Mouse (Mus musculus) thymus, postnatal 25 days (tissue): Measurements from ENCODE around the gene St8sia2.

Experiments used
- DNase-seq: peaks from one replicate; pipeline ENCODE4 v3.0.0; 2022

St8sia2 gene

GRCm38 (mm10) chr7:74013601-74014175, at the start of gene St8sia2:
TSS of gene St8sia2 (minus strand) at chr7:74013690.
- DNase-seq = no peak

DNA sequence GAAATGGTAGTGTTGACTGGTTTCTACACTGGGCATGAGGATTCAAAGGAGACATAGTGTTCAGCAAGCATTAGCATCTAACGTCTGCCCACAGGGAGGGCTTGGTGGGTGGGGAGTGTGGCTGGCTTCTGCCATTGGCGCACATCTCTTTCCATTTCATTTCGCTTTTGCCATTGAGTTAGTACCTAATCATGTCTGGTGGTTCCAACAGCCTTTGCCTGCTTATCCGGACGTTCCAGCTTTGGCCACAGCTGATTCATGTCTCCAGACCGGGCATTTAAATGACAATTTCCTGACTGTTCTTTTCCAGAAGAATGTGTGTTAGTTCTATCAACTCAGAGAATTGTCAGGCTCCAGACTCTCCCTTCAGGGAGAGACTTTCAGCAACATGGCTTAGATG, 47.6 kb upstream of the St8sia2 start:
- no peak for DNase-seq

GRCm38 (mm10) chr7:74060306-74060946, 46.9 kb upstream of the St8sia2 start:
- DNase-seq = no peak

DNA sequence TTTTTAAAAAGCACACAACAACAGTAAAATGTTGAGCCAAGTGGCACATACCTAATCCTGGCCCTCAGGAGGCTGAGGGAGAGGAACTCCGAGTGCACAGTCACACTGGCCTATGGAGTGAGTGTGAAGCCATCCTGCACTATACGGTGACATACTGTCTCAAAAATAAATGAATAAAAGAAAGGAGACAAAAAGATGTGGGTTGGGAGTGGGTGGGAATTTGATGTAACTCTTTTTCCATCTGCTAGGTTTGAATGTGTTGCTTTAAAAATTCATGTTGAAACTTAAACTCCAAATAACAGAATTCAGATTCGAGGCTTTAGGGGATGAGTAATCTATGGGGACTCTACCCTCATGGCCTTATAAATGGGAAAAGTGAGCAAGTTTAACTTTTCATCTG, 46.2 kb upstream of the St8sia2 start:
- DNase-seq = no peak

DNA sequence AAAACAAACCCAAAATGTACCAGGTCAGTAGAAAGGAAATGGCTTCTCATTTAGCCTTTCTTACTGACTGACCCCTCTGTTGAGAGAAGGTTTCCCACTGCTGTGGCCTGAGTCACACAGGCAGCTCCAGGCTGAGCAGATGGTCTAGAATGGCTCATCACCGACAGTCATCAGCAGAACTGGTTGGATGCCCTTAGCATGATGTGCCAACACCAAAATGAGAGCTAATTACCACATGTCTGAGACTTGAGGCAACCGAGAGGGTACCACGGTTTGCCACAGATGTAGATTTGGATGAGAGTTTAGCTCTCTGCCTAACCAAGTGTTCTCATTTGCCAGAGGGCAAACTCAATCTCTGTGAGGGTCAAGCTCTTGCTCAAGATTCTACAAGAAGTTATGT, 42.3 kb upstream of the St8sia2 start:
- DNase-seq = no peak

DNA sequence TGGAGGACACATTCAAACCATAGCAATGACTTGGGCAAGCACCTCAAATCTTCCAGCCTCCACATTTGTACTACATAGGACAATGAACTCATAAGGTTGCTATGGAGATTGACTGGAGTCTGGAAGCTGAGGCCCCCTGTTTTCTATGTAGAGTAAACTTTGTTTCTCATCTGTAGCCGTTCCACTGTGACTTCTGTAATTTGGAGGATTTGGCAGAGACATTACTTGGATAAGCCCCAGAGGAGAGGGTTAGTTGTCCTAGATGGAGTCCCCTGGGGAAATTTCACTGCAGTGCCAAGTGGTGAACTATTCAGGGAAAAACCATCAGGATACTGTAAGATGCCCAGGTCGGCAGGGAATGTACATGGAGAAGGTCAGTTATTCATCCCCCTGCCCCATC, 34.1 kb upstream of the St8sia2 start:
- DNase-seq = no peak

DNA sequence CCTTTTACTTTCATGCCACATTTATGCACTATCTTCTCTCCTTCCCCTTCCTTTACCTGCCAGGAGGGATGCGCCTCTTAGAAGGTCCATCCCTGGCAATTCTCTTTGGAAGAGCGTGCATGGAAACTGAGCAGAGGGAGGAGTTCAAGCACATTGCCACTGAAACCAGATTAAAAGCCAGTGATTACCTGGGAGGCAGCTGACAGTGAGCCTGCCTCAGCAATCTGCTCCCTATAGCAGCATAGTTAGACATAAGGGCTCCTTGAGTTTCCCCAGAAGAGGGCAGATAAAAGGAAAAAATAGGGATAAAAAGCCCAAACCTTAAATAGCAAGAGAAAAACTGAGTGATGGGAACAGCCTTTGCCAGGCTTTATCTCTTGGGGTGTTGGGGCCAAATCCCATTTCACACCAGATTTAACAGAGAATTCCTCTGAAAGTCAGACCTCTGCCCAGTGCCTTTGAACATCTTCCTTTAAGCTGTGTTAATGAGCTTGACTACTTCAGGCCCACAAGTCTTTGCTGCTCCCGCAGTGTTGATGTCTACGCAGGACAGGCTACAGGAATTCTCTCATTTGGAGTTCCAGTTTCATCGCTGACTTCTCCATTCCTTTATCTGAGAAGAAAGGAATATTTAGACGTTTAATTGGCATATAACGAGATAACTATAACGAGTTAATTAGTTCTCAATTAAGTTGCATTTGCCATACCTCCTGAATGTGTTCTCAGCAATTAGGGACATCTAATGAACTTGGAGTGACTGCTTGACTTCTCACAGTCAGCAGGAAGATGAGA, 31.9 kb upstream of the St8sia2 start:
- DNase-seq = no peak

GRCm38 (mm10) chr7:74043562-74044138, 30.2 kb upstream of the St8sia2 start:
- no peak for DNase-seq

- DNase-seq = peak; percentile 61
These were observed 11.5 kb upstream of the St8sia2 start for GRCm38 (mm10) chr7:74025007-74025406.

GRCm38 (mm10) chr7:74024171-74024570, 10.7 kb upstream of the St8sia2 start:
- no peak for DNase-seq

DNA sequence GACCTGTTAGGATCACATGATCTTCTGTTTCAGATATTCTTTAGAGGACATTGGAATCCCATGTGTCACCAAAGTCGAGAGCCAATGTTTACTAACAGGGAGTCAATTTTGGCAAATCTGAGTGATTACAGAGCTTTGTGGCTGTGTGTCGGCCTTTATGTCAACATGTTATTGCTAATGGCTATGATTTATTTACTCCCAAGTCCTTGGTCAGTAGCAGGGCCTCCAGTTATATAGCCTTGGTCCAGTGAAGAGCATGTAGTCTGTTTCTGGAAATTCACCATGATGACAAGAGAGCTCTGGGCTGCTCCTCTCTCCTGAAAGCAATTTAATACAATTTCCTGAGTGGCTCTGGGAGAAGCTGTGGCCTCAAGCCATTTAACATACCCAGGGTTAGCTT, 9.1 kb upstream of the St8sia2 start:
- no peak for DNase-seq

GRCm38 (mm10) chr7:74021771-74022170, 8.3 kb upstream of the St8sia2 start:
- no peak for DNase-seq

DNA sequence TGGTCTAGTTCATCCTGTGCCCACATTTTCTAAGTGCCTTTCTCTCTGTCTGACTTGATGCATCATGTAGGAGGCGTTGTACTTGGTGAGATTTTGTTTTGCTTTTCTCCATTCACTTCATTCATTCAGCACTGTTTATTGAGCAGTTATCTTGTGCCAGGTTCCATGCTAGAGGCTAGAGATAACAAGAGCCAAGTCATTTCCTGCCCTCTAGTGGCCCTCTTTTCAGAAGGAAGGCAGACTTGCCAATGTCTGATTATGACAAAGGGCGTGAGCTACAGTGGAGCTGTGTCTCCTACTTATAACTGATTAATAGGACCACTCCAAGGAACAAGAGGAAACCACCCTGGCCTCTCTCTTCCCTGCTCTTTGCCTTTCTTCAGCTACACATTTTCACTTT, 3.1 kb upstream of the St8sia2 start:
- DNase-seq = no peak

- DNase-seq = no peak
These were observed 461 bp downstream of the St8sia2 start for GRCm38 (mm10) chr7:74012858-74013600.

GRCm38 (mm10) chr7:74011976-74012857, 1.3 kb downstream of the St8sia2 start:
- no peak for DNase-seq

GRCm38 (mm10) chr7:74008946-74009542, 4.4 kb downstream of the St8sia2 start:
- DNase-seq = no peak

DNA sequence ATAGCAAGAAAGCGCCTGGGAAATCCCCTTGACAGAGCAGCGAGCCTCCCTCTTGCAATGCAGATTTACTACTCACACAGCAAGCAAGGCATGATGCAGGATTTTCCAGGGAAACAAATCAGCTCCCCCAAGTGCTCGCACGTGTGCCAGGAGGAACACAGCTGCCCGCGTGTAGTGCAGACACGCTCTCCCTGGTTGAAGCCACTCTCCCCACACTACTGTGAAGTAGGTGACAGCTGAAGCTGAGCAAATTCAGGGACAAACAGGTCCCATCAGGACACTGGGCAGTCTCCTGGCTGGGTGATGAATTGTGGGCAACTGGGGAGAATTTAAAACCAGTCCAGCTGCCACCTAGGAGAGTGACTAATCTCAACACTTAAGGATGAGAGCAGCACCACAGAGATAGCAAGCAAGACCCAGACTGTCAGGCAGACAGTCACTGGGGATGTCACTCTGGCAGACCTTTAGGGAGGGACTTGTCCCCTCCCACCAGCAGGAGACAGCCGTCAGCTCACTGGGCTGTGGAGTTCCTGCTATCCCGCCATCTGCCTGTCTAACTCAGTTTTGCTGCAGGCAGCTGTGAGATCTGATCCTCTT, 6.6 kb downstream of the St8sia2 start:
- DNase-seq = no peak

DNA sequence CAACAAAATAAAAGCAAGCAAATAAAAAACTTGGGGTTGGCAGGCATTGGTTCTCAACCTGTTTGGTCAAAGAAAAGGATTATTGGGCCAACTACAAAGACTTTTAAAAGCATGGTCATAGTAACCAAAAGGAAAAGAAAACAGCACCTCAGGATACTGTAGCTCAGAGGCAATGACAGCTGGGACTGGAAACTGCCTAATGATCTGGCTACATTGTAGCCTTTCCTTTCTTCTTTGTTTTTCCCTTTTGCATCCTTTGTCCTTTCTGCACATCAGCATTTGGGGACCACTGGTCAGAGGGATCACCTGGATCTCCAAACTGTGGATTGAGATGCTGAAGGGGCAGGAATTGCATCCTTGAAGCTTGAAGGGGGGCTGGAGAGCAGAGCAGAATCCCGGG, 7.1 kb downstream of the St8sia2 start:
- no peak for DNase-seq

DNA sequence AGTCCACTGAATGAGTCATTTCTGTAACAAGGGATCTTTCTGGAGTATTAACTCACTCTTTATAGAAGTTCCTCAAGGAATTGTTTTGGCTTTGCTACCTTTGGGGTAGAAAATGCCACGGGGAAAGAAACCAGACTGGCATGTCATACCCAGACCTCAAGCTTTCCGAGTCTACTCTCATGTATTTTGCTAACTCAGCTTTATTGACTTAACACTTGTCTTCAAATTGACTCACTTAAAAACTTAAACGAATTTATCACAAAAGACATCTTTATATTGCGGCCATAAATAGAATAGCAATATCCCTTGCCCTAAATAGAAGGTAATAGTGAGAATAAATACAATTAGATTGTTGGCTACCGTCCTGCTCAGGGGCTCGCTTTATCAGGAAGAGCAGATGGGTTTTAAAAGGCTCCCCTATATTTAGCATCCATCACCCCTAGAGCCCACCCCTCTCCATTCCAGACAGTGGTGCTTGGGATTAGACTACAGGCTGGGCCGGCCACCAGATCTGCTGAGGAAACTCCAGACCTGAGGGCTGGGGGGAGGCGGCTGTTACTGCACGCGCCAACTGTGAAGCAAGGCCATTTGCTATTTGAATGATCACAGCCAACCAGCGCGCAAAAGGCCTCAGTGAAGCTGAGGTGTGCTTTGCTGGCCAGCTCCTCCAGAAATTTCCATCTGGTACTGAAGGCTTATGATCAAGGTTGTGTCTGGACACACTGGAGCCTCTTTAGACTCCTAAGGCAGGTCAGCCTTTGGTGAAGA, 12.6 kb downstream of the St8sia2 start:
- no peak for DNase-seq

GRCm38 (mm10) chr7:73989366-73989765, 24.1 kb downstream of the St8sia2 start:
- no peak for DNase-seq
